Mouse (Mus musculus) CD4-positive naive resting alpha-beta T cell, adult 76 days (primary cell): Measurements from ENCODE around the gene AI467606. TPM values are rescaled to one million over a fixed set of nuclear protein-coding genes. Genes with fewer than 3 reads are reported as not detected.

Experiments
- total RNA-seq: library from RNA; stranded (reverse); gene quantifications from one replicate; pipeline ENCODE4 v1.2.4, GENCODE M21; 2023

Gene AI467606
- total RNA-seq = 36.6 TPM

DNA sequence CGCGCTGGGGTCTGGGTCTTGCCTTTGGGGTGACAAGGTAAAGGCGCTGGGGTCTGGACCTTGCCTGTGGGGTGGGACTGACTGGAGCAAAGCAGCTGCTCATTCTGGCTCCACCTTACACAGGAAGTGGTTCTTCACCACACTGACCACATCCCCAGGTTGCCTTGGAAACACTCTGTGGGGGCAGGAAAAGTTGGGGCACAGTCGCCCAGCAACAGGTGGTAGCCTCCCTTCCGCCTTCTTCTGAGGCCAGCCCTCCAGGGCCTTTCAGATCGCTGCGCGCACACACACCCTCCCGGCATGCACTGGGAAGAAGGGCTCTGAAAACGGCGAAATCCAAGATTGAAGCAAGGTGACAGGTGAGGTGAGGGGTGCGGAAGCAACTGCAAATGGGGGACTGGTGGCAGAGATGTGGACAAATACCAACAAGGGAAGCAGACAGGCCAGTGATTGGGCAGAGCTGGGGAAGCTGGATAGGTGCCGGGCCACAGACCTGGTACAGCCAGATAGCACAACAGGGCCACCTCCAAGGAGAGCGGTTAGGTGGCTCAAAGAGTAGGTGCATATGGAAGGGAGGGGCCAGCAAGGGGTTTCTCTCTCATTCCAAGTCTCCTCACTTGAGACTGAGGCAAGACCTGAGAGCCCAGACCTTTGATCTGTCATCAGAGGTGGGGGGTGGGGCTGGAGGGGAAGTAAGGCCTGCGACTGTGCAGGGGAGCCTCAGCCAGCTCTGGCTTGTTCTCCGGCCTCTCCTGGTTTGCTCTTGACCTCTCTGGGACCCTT is at the start of gene AI467606:
AI467606 (plus strand) TSS at position 246 of the 783 bp plus-strand sequence.

DNA sequence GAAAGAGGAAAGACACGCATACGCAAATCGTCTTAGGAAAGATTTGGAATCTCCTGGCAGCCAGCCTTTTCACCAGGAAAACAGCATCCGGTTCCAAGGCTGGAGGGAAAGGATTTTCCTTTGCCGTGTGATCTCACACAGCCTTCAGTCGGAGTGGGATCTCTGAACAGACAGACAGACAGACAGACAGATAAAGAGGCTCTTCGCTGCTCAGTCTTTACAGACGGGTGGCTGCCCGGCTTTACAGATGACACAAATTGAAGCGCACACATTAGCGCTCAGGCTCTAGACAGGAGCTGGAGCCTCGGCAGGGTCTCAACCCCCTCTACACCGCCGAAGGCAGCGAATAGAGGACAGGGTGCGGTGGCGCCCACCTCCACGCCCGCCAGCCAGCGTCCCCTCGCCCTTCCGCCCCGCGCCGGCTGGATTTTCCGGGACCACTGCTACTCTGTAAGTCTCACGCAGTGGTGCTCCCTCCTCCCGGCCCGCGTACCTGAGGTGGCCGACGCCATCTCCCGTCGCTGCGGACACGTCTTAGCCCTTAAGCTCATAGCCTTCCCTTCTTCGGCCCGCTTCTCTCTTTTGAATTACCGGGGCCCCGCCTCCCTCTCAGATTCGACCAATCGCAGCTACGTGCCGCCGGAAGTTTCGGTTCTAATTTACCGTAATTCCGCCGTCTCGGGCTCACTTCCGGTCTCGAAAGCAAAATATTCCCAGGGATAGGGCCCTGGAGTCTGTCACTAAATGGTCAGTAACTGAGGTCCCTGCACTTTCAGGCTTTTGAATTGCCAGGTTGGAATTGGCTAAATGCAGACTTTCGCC is 49.1 kb upstream of the AI467606 start, which contains the start of gene Kif22:
Kif22 (minus strand) TSS at position 621 of the 822 bp plus-strand sequence.

GRCm38 (mm10) chr7:127087278-127088010 is 3.7 kb upstream of the AI467606 start, which contains the start of gene Zg16:
Gene Zg16, minus strand, starts transcription at chr7:127087328.

DNA sequence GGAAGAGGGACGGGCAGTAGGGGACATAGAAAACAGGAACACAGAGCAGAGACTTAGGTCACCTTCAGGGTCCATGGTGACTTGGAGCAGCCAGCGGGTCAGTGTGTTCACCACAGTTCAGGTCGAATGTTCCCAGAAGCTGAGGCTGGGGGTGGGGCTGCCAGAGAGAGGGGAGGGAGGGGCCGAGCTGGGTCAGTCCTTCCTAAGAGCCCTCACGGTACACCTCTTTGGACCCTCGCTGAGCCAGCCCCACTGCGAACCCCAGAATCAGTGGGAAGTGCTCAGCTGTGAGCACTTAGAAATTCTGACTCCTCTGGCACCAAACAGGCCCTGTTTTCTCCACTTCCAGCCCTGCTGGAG is 30.7 kb downstream of the AI467606 start, which contains the start of gene Qprt:
Qprt (minus strand) TSS at position 316 of the 360 bp plus-strand sequence.

DNA sequence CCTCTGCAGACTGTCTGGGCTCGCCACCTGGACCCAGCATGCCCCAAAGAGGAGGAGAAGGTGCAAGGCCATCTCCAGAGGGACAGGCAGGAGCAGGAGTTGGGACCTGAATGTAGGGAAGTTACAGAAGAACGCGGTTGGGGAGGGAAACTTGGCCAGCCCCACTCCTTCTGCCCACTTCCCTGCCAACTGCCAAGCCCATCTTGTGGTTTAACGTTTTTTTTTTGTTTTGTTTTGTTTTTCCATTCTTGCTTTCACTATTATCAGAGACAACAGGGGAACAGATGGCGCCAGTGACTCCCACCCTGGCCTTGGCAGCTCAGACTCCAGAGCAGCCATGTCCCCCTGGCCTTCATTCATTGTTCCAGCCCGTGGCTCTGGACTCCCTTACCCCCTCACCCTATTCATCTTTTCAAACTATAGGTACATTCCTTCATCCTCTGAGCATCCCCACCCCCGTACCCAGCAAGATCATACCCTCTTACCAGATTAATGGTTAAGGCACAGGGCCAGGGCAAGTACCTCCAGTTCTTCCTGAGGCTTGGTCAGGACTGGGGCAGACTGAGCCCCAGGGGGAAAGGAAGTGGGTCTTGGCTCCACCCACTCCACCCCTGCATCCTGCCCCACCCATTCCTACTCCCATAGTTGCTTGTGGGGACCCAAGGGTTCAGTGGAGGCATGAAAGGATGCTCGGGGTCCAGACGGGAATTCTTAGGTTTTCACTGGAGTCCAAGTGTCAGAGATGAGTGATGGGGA is 46.3 kb downstream of the AI467606 start, which contains the start of gene Spn:
Spn (minus strand) TSS at position 562 of the 756 bp plus-strand sequence.

Other genes starting within 250 kb of the AI467606 start
- not detected for gene Doc2a, start 243.9 kb upstream of the AI467606 start, total RNA-seq
- gene Hirip3, start 229.4 kb upstream of the AI467606 start, total RNA-seq = 24.4 TPM
- 60.5 TPM for gene Ino80e, start 229.0 kb upstream of the AI467606 start, total RNA-seq
- gene Taok2, start 206.7 kb upstream of the AI467606 start, total RNA-seq = 72.3 TPM
- gene Tmem219, start 168.4 kb upstream of the AI467606 start, total RNA-seq = 22.6 TPM
- 37.3 TPM for gene Kctd13, start 162.5 kb upstream of the AI467606 start, total RNA-seq
- not detected for gene Asphd1, start 141.8 kb upstream of the AI467606 start, total RNA-seq
- gene Sez6l2, start 140.8 kb upstream of the AI467606 start, total RNA-seq = 6.1 TPM
- gene Cdipt, start 115.4 kb upstream of the AI467606 start, total RNA-seq = 99.9 TPM
- 0.62 TPM for gene Cdiptos, start 115.3 kb upstream of the AI467606 start, total RNA-seq
- 25.5 TPM for gene Mvp, start 76.7 kb upstream of the AI467606 start, total RNA-seq
- 5.4 TPM for gene Pagr1b, start 74.9 kb upstream of the AI467606 start, total RNA-seq
- gene Pagr1a, start 74.0 kb upstream of the AI467606 start, total RNA-seq = 26.5 TPM
- gene Gm42742, start 70.3 kb upstream of the AI467606 start, total RNA-seq = 32.5 TPM
- gene Prrt2, start 70.1 kb upstream of the AI467606 start, total RNA-seq = 5.3 TPM
- 197 TPM for gene Maz, start 64.3 kb upstream of the AI467606 start, total RNA-seq
- gene Kif22, start 48.9 kb upstream of the AI467606 start, total RNA-seq = 3.0 TPM
- not detected for gene Zg16, start 4.0 kb upstream of the AI467606 start, total RNA-seq
- 44.2 TPM for gene Qprt, start 30.9 kb downstream of the AI467606 start, total RNA-seq
- gene Spn, start 46.5 kb downstream of the AI467606 start, total RNA-seq = 334 TPM
- 71.0 TPM for gene Cd2bp2, start 104.7 kb downstream of the AI467606 start, total RNA-seq
- gene Tbc1d10b, start 117.1 kb downstream of the AI467606 start, total RNA-seq = 42.1 TPM
- gene Mylpf, start 117.5 kb downstream of the AI467606 start, total RNA-seq = 19.4 TPM
- 9.7 TPM for gene Zfp553, start 141.7 kb downstream of the AI467606 start, total RNA-seq
- gene Sept1, start 141.8 kb downstream of the AI467606 start, total RNA-seq = 620 TPM
- gene Zfp771, start 152.9 kb downstream of the AI467606 start, total RNA-seq = 16.4 TPM
- gene Dctpp1, start 169.3 kb downstream of the AI467606 start, total RNA-seq = 8.0 TPM
- 23.0 TPM for gene Sephs2, start 182.7 kb downstream of the AI467606 start, total RNA-seq
- 193 TPM for gene Itgal, start 204.9 kb downstream of the AI467606 start, total RNA-seq